Mouse (Mus musculus) granulocyte monocyte progenitor cell, adult 5-6 weeks (primary cell): ENCODE measurements around the gene Mamdc2. TPM values are rescaled to one million over a fixed set of nuclear protein-coding genes. Genes with fewer than 3 reads are reported as not detected.
"Not testable (repeated sequence)": the region's sequence is repeated elsewhere in the genome, so short reads cannot be mapped to it uniquely, and the experiment has no call there.

ENCODE experiments used
- ATAC-seq: replicated peaks from 2 replicates; pipeline ENCODE4 v1.8.0; 2016; ENCODE audit warnings: mild to moderate bottlenecking, moderate TSS enrichment, inconsistent platforms; ENCODE audit not compliant: poor library complexity, severe bottlenecking
- total RNA-seq, 2 experiments: library from RNA; stranded (forward) in 1 of 2; stranded (reverse) in 1 of 2; fragments of 200-712, 200-1000 nt in 1 of 2; fragments of >200 nt in 1 of 2; fragmentation: Nextera tagmentation in 1 of 2; gene quantifications; 2 replicates each; pipeline ENCODE4 v1.2.3; 2014 to 2017

The Mamdc2 gene
- total RNA-seq (2014; fragmentation: Nextera tagmentation) (not detected in 2 replicates), total RNA-seq (2017) (0.04 TPM in 1 of 2 replicates, not detected in the other)

- no peak for ATAC-seq
These were observed at the start of gene Mamdc2 for GRCm38 (mm10) chr19:23447988-23448497. TSS of gene Mamdc2 (minus strand) at chr19:23448442.

DNA sequence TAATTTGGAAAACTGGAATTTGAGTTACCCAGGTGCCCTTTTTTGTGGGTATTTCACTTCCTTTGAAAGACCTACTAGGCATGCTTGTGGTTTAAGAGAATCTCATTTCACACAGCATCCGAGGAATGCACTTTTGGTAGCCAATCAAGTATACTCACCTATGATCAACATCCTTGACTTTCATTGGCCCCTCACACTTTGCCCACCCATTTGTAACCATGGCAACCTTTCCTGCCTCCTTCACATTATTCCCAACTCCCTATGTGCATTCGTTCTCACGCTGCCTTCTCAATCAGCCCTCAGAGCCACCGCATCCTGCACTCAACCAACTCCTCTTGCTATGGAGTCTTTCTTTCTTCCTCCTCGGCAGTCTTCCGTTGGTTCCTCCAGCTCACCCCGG, 49.8 kb upstream of the Mamdc2 start:
- ATAC-seq, result no peak

DNA sequence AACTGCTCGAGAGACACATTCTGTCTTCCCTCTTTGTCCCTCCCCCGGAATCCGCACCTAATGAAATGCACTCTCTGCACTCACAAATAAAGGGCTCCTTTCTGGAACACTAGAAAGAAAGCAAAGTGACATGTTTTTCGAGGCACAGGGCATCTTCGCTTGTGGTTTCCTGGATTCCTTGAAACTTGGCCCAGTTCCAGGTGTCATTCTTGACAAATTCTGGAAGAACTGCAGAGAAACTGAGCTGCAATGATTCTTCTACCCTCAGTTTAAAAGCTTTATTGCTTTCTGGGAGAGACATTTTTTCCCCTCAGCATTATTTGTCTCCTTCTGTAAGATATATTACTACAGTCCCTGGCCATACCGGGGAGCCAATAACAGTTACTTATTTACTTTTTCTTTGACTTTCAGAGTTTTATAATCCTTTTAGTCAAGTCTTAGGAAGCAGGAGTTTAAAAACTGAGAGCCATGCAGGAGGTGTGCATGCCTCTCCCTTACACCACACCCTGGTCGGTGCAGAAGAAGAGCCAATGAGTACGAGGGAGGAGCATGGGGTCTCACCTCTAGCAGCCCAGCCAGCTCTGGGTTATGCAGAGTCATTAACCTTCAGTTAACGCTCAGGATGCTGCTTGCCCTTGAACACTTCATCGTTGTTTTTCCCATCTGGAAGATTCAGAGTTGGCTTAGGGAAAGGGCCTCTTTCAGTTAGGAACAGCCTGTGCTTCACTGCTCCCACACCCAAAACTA, 49.1 kb upstream of the Mamdc2 start:
- ATAC-seq, result no peak

- no peak for ATAC-seq
These were observed 48.3 kb upstream of the Mamdc2 start for GRCm38 (mm10) chr19:23496536-23496935.

GRCm38 (mm10) chr19:23492663-23493062, 44.4 kb upstream of the Mamdc2 start:
- ATAC-seq, result peak; percentile 79

DNA sequence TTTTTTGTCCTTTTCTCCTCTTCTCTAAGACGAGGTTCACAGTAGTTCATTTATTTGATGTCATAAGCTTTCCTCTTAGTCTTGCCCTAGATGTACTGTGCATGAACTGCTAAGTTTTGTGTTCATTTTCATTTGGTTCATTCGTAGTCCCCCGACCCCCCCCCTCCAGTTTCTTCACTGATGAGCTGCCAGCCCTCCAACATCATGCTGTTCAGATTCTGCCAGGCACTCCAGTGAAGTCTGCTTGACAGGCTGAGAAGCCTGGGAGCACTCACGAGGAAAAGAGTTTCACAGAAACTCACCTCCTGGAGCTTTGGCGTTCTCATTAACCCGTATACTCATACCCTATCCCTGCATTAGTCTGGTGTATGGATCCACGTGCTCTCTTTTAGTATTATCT, 42.5 kb upstream of the Mamdc2 start:
- ATAC-seq, result not testable (repeated sequence)

GRCm38 (mm10) chr19:23489780-23490179, 41.5 kb upstream of the Mamdc2 start:
- ATAC-seq, result peak; percentile 89

DNA sequence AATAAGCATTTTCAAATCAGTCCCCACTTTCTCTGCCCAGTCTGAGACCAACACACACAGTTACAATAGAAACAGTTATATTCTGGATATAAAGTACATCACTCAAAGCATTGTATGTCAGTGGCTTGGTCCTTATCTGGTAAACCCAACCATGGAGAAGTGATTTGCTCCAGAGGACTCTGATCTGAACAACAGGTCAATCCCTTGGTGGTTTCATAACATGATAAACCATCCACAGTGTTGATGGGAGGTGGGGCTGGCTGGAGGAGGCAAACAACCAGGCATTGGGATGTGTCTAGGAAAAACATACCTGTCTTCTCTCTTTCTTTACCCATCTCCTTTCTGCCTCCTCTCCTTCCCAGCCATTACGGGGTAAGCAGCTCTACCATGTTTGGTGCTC, 39.2 kb upstream of the Mamdc2 start:
- no peak for ATAC-seq

DNA sequence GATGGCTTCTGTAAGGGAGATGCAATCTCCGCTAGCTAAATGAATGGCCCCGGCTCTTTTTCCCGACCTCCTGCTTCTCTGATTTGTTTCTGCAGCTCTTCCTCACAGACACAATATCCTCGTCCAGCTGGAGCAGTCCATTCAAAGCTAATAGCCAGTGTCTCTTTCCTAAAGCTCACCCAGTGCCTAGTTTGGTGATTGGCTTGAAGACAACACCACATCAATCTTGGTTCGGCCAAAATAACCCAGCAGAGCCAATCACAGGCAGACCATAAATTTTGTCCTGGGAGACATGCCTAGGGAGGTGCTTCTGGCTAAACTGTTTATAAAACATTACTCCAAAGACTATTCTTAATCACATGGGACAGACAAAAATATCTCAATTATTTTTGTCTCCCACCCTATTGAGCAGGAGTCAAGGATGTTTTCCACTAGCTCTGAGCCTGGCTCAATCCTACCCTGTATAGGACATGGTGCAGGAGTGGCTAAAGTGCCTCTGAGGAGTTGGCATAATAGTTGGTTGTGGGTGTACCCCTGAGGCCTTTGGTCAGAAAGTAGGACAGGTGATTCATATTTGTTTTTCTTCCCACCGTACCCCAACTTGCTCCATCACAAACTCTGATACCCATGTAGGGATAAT, 38.5 kb upstream of the Mamdc2 start:
- ATAC-seq, result no peak

DNA sequence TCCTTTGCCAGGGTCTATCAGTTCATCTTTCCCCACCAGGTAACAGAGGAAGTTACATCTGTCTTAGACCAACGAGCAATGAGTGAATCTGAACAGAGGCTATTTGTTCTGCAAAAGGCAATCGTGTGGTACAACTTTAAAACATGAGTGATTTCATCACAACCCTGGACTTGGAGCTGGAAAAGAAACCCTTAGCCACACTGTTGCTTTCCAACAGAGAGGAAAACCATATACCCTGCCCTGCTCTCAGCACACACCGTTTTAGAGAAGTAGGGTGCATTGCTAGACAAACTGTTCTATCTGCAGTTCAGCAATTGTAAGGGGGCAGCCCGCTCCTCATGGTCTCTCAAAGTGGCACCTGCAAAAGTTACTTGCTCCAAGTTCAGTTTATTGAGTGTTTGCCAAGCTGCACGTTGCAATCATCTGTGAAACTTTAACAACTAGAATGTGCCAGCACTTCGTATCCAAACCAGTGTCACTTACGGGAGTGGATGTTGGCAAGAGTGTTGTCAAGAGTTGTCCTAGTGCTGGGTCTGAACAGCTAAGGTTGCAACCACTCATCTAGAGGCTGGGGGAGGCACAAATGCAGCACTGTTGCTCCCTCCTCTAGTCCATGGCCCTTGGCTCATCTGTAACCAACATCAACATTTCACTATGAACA, 37.8 kb upstream of the Mamdc2 start:
- ATAC-seq, result peak; percentile 53

GRCm38 (mm10) chr19:23482571-23482970, 34.3 kb upstream of the Mamdc2 start:
- ATAC-seq, result not testable (repeated sequence)

- no peak for ATAC-seq
These were observed 31.3 kb upstream of the Mamdc2 start for GRCm38 (mm10) chr19:23479597-23479967.

- ATAC-seq, result peak; percentile 65
These were observed 30.8 kb upstream of the Mamdc2 start for GRCm38 (mm10) chr19:23478895-23479596.

DNA sequence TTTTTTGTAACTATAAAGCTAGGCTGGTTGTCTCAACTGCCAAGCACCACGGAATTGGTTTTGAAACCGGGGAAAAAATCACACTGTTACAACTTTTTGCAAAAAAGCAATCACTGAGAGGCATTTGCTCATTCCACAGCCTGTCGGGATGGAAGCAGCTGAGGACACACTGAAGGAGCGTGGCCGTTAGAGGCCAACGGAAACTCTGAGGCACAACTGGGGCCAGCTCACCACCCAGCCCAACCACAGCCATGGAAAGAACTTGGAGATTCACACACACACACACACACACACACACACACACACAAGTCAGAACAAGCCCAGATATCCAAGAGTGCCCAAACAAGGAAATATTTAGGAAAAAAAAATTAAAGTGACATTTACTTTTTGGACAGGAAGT, 29.6 kb upstream of the Mamdc2 start:
- no peak for ATAC-seq

DNA sequence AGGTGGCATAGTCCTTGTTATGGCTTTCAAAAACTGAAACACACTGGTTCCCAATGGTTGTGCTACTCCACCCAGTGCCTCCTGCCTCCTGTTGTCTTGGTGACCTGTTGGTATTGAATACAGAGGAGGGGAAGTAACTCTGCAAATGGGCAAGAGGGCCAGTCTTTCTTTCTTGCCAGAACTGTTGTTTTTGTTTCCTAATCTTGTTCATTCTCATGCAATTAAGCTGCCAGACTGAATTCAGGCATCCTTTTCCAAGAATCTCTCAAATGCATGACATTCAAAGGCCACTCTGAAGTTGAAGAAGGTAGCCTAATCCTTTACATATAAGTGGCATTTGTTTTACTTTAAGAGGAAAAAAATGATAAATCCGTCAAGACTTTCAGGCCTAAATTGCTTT, 19.6 kb upstream of the Mamdc2 start:
- peak; percentile 89 for ATAC-seq

DNA sequence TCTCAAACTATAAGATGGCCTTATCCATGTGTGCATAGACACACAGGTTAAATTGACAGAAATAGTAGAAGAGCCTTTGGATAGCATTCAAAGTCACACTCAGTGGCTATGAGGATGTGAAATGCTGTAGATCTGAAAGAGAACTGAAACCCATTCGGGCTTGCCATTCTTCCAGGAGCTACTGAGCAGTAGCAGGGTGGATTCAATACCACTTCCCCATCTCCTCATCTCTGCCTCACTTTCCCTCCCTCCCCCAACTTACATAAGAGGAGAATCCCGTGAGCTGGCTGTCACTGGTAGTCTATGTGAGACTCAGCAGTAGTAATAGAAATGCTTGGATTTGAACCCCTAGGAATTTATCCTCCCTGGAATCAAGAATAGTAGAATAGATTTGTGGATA, 18.8 kb upstream of the Mamdc2 start:
- peak; percentile 98 for ATAC-seq

GRCm38 (mm10) chr19:23457492-23457891, 9.2 kb upstream of the Mamdc2 start:
- no peak for ATAC-seq

- peak; percentile 76 for ATAC-seq
These were observed 3.1 kb upstream of the Mamdc2 start for GRCm38 (mm10) chr19:23451361-23451760.

GRCm38 (mm10) chr19:23447221-23447987, 838 bp downstream of the Mamdc2 start:
- peak; percentile 24 for ATAC-seq
